Mouse (Mus musculus) adrenal gland, adult 2 months (tissue): Measurements from ENCODE around the gene Rrn3. TPM values are rescaled to one million over a fixed set of nuclear protein-coding genes. Genes with fewer than 3 reads are reported as not detected.

ENCODE experiments used
- DNase-seq: peaks from one replicate; pipeline ENCODE4 v3.0.0; 2021
- microRNA-seq, 2 experiments: library from miRNA; unstranded; fragments of <30 nt; microRNA quantifications; one replicate each; pipeline ENCODE4 v1.2.0; 2021
- polyA plus RNA-seq: library from polyadenylated mRNA; depleted of rRNA; stranded (reverse); fragments of >200 nt; gene quantifications from 2 replicates; pipeline ENCODE4 v1.2.3, GENCODE M21; 2012; rRNA removed
- total RNA-seq, 2 experiments: library from RNA; stranded (reverse); gene quantifications; 2 replicates each; pipeline ENCODE4 v1.2.3; 2021

The Rrn3 gene
- total and polyA plus RNA-seq, 3 experiments: 17.2 to 48.0 (median 43.9) TPM

DNA sequence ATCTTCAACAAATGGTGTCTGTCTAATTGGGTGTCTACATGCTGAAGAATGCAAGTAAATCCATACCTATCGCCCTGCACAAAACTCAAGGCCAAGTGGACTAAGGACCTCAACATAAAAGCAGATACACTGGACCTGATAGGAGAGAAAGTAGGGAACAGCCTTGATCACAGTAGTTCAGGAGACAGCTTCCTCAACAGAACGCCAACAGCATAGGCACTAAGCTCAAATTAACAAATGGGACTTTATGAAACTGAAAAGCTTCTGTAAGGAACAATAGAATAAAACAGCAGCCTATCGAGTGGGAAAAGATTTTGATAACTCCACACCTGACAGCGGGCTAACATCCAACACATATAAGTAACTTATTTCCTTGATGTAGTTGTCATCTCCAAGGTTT is 70.9 kb downstream of the Rrn3 start:
- DNase-seq: no peak

DNA sequence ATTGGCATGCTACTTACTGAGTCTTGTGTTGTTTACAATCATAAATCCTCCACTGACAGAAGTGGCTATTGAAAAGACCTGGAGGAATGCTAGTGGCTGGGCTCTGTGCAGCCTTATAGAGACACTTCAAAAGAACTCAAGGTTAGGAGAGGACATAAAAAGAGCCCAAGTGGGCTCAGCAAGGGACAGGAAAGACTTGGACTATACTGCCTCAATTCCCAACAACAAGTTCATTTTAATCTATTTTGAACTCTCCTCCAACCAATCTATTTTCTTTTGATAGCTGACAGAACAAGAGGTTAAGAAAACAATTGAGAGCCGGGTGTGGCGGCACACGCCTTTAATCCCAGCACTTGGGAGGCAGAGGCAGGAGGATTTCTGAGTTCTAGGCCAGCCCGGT is 73.4 kb downstream of the Rrn3 start:
- DNase-seq: no peak

Small RNA genes lying within 50 kb of the gene (microRNA-seq; reads per million reads assigned to microRNA genes)
- 0 reads per million in 2 experiments for gene Gm27734

Other genes starting within 250 kb of the Rrn3 start
- gene Parn, start 112.5 kb upstream of the Rrn3 start, total RNA-seq: 10 to 100 TPM; 32.8 to 36.6 TPM
- 9.2 and 12.1 TPM in 2 replicates for gene Parn, start 112.5 kb upstream of the Rrn3 start, polyA plus RNA-seq
- 10 to 100 TPM; 47.3 to 47.5 TPM for gene Bfar, start 108.8 kb upstream of the Rrn3 start, total RNA-seq
- 18.1 and 24.3 TPM in 2 replicates for gene Bfar, start 108.8 kb upstream of the Rrn3 start, polyA plus RNA-seq
- gene 3110001I22Rik, start 108.8 kb upstream of the Rrn3 start, total RNA-seq: 1 to 10 TPM; 5.7 to 7.6 TPM
- gene 3110001I22Rik, start 108.8 kb upstream of the Rrn3 start, polyA plus RNA-seq: 0.32 and 0.59 TPM in 2 replicates
- gene Pla2g10, start 49.7 kb upstream of the Rrn3 start, total RNA-seq: not detected
- gene Pla2g10, start 49.7 kb upstream of the Rrn3 start, polyA plus RNA-seq: 0.11 TPM in 1 of 2 replicates, not detected in the other
- 10 to 100 TPM; 54.7 to 61.5 TPM for gene Ntan1, start 38.1 kb downstream of the Rrn3 start, total RNA-seq
- 37.4 and 38.2 TPM in 2 replicates for gene Ntan1, start 38.1 kb downstream of the Rrn3 start, polyA plus RNA-seq
- 100 to 1,000 TPM in 1 of 2 experiments, 10 to 100 TPM in 1; 81.1 to 107 TPM for gene Pdxdc1, start 122.4 kb downstream of the Rrn3 start, total RNA-seq
- 31.1 and 36.8 TPM in 2 replicates for gene Pdxdc1, start 122.4 kb downstream of the Rrn3 start, polyA plus RNA-seq
- gene Mpv17l, start 122.5 kb downstream of the Rrn3 start, total RNA-seq: 10 to 100 TPM; 10.5 to 12.3 TPM
- 7.2 and 7.5 TPM in 2 replicates for gene Mpv17l, start 122.5 kb downstream of the Rrn3 start, polyA plus RNA-seq
- gene 2900011O08Rik, start 205.9 kb downstream of the Rrn3 start, total RNA-seq: 1 to 10 TPM in 1 of 2 experiments, under 1 TPM in 1; 0.86 to 1.2 TPM
- 0.89 and 1.6 TPM in 2 replicates for gene 2900011O08Rik, start 205.9 kb downstream of the Rrn3 start, polyA plus RNA-seq
- not detected for gene Ifitm7, start 206.2 kb downstream of the Rrn3 start, total RNA-seq
- gene Ifitm7, start 206.2 kb downstream of the Rrn3 start, polyA plus RNA-seq: not detected in 2 replicates